Mouse (Mus musculus) cerebellum, postnatal 14 days (tissue): ENCODE data around the gene Dnm2.

Experiments used
- DNase-seq, 2 experiments: peaks; one replicate each; pipeline ENCODE4 v3.0.0; 2021; ENCODE audit warnings: mixed read lengths in 2 of 2

Dnm2 gene

GRCm38 (mm10) chr9:21424631-21425555 lies at the start of gene Dnm2:
Gene Dnm2 (plus strand): TSS chr9:21424908.
- DNase-seq: peak; percentile 98 to 100

- no peak for DNase-seq
Measured at GRCm38 (mm10) chr9:21379195-21379594, 45.5 kb upstream of the Dnm2 start.

GRCm38 (mm10) chr9:21380868-21381267 lies 43.8 kb upstream of the Dnm2 start:
- DNase-seq: no peak

GRCm38 (mm10) chr9:21383966-21384365 lies 40.7 kb upstream of the Dnm2 start:
- no peak for DNase-seq

DNA sequence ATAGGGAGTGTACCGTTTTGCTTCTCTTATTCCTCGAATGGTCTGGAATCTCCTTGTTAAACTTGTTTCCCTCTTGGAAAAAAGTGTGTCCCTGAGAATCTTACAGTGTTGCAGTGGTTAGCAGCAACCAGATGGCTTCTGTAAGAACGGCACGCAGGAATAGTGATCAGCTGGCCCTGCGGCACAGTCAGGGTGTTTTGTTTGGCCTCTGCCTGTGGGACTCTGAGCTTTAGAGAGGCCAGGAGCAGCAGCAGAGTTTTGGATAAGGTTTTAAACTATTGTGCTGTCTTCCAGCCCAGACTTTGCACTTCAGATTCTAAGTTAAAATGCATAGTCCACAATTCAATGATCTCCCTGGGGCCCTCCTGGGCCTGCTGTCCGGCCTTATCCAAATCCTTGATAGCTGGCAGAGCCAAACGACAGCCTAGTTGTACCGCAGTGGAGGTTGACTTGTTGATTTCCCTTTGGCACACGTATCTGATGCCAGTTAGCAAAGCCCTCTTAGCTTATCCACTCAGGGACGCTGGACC lies 32.0 kb upstream of the Dnm2 start:
- no peak for DNase-seq

DNA sequence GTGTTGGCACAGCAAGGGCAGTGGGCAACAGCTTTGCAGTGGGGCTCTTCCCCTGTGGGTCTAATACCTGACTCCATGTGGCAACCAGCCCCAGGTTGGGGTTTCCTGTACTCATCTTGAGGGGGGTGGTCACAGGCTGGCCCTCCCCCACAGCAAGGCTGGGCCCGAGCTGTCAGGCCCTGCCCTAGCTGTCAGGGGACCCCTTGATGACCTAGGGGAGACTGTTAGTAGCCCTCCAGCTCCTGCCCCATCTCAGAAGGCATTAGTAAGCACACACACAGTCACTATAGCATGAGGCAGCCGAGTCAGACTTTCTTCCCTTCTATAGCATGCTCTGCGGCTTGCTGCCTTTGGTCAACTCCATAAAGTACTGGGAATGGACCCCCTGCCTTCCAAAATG lies 29.0 kb upstream of the Dnm2 start:
- no peak for DNase-seq

DNA sequence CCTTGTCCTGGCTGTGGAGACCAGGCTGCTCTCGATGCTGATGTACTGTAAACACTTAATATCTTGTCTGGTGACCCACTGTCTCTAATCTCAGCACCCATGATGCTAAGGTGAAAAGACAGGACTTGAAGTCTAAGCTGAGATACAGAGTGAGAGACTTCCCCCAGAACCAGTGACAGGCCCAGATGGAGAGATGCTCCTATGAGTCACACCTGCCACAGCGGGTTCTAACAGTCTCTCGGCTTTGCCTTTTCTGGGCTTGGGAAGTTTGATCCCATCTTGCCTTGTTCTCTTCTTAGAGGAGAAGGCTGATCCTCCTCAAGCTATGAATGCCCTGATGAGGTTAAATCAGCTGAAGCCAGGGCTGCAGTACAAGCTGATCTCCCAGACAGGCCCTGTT lies 27.5 kb upstream of the Dnm2 start:
- DNase-seq: no peak

DNA sequence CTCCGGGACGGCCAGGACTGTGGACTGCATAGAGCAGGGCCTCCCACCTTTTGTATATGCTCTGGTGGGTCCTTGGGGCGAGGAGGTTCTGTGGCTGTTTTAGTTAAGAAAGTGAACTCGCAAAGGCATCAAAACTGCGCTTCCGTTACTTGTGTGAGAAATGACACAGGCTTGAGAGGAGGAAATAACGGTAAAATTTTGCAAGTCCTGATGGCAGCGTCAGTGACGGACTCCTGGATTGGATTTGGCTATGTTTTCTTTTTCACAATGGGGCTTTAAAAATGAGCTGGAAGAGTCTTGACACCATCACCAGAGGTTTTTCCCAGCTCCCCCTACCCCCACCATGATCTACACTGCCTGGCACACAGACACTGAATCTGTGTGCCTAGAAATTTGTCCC lies 23.7 kb upstream of the Dnm2 start:
- no peak for DNase-seq

- DNase-seq: no peak
Measured at GRCm38 (mm10) chr9:21402764-21403253, 21.9 kb upstream of the Dnm2 start.

DNA sequence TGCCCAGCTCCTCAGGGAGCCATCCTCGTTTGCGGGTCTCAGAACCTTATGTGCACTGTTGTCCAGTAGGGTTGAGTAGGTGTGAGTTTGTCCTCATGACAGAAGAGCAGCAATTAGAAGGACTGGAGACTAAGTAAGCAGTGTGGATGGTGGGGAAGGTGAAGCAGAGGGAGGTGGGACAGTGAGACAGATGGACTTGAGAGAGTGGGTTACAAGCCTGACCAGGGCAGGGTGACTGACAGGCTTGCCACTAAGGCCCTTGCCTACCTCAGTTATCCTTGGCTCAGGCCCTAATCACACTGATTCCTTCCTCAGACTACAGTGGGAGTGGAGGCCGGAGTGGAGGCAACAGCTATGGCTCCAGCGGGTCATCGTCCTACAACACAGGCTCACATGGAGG lies 21.0 kb upstream of the Dnm2 start:
- DNase-seq: no peak

DNA sequence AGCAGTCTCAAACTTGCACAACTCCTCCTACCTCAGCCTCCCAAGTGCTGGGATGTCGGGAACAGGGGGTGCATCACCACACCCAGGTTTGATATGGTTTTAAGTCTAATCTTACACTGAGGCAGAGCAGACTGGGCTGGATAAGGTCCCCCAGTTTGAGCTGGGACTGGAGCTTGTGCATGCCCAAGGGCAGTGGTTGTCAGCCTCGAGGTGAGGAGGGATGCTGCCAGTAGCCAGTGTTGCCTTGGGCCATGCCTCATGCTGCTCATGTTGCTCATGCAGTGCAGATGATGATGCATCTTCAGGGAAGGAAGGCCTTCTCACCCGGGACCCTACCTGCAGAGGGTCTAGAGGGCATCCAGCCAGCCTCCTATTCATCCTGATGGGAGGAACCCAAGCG lies 19.2 kb upstream of the Dnm2 start:
- no peak for DNase-seq

DNA sequence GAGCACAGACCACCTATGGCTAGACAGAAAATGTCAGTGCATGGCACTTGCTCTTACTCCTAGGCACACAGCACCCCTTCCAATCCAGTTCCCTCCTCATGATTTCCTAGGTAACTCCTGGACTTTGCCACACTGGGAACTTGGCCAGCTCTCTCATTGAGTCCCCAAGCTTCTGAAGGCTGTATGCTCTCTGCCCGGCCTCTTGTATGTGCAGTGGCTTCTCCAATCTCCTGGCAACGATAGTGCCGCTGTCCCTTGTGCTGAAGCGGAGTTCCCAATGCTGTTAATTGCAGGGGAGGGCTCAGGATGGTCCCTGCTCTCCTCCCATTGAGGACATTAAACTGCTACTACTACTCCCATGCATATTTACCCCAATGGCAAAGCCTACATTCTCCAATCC lies 16.8 kb upstream of the Dnm2 start:
- DNase-seq: peak in 1 of 2 experiments; percentile 45

GRCm38 (mm10) chr9:21408624-21409023 lies 16.1 kb upstream of the Dnm2 start:
- DNase-seq: no peak

DNA sequence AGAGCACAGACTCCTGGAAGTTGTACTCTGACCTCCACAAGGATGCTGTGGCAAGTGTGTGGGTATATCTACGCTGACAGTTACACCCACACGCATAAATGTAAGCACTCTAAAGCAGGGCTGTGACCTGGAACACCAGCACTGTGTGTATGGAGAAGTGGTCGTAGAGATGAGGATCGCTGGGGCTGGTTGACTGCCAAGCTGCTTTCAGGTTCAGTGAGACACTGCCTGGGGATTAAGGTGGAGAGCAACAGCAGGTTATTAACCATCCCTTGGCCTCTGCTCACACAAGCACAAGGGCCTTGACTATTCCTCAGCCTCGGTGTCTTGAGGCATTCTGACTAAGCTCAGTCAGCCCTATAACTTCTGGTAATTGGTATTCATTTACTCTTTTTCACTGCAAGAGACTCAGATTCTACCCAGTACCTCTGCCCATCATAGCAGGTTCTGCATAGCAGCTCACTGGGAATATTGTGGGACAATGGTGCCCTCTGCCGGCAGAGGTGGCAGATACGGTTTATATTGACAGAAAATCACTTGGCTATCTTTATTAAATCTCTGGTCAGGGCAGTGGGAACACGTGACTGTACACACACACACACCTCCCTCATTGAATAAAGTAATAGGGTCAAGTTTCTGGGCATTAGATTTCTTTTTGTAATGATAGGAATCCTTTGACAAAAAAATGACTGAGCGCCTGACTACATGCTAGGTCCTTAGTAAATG lies 15.0 kb upstream of the Dnm2 start:
- DNase-seq: peak; percentile 93 to 95

DNA sequence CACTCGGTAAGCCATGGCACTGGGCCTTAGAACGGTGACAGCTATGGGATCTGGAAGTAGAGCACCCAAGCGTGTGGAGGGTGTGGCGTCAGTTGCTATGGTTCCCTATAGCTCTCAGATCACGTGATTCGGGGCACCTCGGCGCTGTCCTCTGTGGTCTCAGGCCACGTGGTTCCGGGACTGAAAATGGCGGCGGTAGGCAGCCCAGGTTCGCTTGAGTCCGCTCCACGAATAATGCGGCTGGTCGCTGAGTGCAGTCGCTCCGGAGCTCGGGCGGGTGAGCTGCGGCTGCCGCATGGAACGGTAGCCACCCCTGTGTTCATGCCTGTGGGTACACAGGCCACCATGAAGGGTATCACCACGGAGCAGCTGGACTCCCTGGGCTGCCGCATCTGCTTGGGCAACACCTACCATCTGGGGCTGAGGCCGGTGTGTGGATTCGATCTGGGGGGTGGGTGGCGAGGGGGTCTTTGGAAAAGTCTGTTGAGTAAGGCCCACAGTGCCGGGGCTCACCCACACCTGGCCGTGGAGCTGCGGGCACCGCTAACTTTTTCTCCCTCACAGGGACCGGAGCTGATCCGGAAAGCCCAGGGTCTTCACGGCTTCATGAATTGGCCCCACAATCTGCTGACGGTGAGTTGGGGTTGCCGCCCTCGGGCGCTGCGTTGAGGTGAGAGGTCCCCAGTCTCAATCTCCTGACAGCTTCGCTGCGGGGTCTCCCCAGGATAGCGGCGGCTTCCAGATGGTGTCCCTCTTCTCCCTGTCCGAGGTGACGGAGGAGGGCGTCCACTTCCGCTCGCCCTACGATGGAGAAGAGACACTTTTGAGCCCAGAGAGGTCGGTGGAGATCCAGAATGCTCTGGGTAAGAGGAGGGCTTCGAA lies 12.8 kb upstream of the Dnm2 start, which contains the start of gene Qtrt1:
TSS of gene Qtrt1 (plus strand) at position 169 of the 882 bp plus-strand sequence.
- peak; percentile 88 to 90 for DNase-seq

DNA sequence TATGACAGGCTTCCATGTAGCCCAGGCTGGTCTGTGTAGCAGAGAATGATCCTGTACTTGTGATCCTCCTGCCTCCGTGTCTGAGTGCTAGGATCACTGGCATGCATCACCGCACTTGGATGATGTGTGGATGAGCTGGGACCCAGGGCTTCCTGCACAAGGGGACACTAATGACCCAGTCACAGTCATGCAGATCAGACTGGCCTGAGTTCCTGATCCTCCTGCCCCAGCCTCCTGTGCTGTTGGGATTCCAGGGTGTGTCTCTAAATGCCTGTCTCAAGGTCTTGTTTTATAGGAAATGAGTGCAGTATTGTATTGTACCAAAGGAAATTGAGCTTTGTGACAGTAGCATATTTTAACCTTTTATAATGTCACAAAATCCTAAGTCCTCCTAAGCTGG lies 6.8 kb upstream of the Dnm2 start:
- DNase-seq: no peak

- no peak for DNase-seq
Measured at GRCm38 (mm10) chr9:21419646-21420045, 5.1 kb upstream of the Dnm2 start.

DNA sequence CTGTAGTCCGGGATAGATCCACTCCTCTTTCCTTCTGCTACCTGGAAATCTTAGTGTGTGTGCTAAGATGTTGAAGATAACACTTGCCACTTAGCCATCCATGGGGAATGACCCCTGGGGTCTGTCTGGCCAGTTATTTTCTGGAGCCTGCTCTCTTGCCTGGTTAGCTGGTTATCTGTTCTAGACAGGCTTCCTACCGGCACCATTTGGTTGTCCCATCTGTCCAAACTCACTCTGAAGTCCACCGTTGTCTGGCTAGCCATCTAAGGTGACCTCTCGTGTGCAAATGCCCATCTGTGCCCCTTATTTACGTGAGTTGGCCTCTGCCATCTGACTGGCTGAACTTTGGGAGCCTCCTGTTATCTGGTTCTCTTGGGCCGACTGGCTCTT lies 843 bp downstream of the Dnm2 start:
- DNase-seq: peak; percentile 45 to 62

GRCm38 (mm10) chr9:21426013-21426412 lies 1.3 kb downstream of the Dnm2 start:
- DNase-seq: no peak

DNA sequence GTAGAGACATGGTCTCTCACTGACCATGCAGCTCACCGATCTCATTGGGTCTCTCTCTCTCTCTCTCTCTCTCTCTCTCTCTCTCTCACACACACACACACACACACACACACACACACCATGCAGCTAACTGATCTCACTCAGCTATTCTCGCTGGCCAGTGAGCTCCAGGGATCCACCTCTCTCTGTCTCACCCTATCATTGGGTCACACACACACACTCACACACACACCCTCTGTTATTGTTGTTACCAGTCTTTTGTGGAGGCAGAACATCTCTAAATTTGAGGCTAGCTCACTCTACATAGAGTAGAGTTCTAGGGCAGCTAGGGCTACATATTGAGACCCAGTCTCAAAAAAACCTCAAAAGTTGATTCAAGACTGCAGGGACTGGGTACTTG lies 1.8 kb downstream of the Dnm2 start:
- DNase-seq: no peak

DNA sequence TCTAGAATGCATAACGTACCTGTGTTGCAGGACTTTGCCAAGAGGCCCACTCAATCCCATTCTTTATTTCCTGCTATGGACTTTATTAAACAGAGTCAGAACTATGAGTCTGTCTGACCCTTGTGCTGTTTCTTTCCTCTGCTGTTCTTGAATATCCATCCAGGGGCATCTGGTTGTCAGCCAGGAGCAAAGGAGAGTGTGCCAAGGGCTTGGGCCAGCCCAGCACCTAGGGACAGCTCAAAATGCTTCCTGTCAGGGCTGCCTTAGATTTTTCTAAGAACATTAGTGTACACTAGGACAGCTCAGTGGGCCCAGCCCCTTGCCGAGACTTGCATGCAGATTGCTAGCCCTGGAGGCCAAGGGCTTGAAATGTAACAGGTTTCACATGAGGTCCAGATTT lies 3.1 kb downstream of the Dnm2 start:
- peak; percentile 73 to 81 for DNase-seq

- DNase-seq: no peak
Measured at GRCm38 (mm10) chr9:21428178-21428577, 3.5 kb downstream of the Dnm2 start.

DNA sequence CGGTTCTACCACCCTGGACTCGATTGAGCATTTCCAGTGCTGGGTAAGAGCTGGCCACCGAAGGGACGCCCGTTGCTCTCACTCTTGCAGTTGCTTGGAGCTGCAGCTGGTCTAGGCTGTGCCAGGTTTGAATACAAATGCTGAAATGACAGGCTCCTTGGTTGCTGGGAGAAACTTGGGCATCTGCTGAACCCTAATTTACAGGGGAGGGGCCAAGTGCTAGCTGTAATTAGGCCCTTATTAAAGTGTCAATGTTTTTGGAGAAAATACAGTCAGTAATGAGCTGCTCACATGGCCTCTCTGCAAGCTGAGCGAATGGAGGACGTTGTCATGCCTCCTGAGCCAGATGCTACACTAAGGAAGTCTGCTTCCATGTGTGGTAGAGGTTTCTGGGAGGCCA lies 6.0 kb downstream of the Dnm2 start:
- no peak for DNase-seq
